Mouse (Mus musculus) heart, postnatal 25 days (tissue): ENCODE data around the gene Upk2. TPM values are rescaled to one million over a fixed set of nuclear protein-coding genes. Genes with fewer than 3 reads are reported as not detected.
"Not testable (repeated sequence)": the region's sequence is repeated elsewhere in the genome, so short reads cannot be mapped to it uniquely, and the experiment has no call there.

Source experiments
- DNase-seq: peaks from one replicate; pipeline ENCODE4 v3.0.0; 2022; ENCODE audit warnings: low spot score
- intact Hi-C: fragments of 180-260 bp; cut with DNase I; formaldehyde crosslinking; loops from one replicate; pipeline ENCODE4 v1.15.1; 2025
- total RNA-seq, 2 experiments: library from RNA; stranded (reverse); gene quantifications; 2 replicates each; pipeline ENCODE4 v1.2.3; 2021

Upk2 gene
- total RNA-seq, 2 experiments from 2014 or later: not detected

DNA sequence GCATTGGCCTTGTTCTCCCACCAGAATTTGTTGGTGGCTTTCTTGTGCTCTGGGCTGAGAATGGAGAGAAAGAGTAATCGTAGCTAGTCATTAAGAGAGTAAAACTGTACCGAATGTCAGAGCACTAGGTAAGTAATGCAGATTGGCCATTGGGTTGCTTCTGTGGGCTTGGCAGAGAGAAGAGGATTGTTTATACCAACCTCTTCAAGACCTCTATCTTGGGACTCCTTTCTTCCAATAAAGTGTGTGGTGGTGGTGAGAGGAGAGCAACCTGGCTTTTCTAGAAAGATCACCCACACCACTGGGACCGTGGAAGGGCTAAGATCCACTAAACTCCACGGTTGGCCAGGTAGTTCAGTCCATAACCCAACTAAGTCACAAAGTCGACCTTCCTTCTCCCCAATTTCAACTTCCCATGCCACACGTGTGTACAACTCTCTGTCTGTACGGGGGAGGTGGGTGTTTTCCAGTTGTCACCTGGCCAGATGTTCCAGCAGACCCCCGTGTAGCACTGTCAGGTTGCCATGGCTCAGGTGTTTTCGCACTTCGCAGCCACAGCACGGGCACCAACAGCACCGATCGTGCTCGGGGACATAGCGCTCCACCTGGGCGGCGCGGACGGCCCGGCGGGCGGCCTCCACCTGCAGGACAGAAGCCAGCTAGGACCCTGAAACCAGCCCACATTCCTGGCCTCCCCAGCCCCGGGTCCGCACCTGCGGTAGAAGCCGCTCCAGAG is 37.5 kb downstream of the Upk2 start:
- DNase-seq: no peak
- intact Hi-C loops: no loop called here

DNA sequence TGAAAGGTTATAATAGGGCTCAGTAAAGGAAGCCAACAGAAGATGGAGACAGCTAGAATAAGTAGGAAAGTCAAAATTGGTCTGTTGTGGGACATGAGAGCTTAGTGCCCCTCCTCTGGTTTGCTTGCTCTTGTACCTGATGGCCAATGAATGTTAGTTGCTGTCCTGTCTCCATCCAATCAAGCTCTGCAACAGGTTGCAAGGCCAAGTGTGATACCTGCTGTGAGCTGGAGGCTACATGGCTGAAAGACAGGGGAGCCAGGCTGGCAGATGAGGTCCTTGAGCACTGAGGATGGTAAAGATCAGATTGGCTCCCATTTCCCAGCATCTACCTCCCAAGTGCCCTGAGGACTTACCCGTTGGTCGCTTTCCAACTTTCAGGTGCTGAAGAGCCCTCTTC is 42.0 kb downstream of the Upk2 start:
- intact Hi-C loops: no loop called here
- DNase-seq: no peak

DNA sequence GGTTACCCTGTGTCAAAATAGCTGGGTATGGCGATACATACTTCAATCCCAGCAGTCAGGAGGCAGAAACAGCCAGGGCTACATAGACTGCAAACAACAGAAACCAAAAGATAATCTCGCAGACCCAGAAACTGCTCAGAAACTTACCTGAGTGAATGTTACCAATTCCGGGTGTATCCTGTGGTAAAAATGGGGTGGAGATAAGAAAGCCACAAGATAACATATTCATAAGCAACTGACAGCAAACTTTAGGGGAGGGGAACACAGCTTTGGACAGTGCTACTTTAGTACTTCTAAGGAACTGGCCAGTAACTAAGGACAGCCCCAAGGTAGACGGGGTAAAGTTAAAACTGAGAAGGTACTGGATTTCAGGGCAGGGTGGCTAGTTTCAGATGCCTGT is 42.5 kb downstream of the Upk2 start:
- no peak for DNase-seq

GRCm38 (mm10) chr9:44411601-44412130 is 43.1 kb downstream of the Upk2 start:
- intact Hi-C loops: no loop called here

More for the DNA sequence above, 42.5 kb downstream of the Upk2 start:
- intact Hi-C loops: no loop called here

DNA sequence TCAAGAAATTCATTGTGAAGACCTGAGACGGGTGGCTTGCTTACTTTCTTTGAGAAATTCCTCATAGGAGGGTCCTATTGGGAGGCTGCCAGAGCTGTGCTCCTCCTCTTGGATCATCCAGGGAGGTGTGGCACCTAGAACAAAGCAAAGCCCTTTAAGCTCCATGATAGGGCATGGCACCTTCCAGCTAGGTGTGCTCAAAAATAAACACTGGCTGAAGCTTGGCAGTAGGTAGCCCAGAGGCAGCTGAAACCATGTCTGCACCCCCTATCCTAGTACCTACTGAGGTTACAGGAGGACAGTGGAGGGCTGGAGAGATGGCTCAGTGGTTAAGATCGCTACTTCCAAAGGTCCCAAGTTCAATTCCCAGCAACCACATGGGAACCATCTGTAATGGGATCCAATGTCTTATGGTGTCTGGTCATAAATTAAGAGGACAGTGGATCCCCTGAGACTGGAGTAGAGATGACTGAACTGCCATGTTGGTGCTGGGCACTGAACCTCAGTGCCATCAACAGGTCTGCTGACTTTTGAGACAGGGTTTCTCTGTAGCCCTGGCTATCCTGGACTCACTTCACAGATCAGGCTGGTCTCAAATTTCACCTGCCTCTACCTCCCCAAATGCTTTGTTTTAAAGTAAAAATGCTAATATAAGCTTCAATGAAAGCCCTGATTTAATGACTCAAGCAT is 44.0 kb downstream of the Upk2 start:
- intact Hi-C loops: no loop called here
- DNase-seq: no peak

More at GRCm38 (mm10) chr9:44411601-44412130, 43.1 kb downstream of the Upk2 start:
- no peak for DNase-seq

DNA sequence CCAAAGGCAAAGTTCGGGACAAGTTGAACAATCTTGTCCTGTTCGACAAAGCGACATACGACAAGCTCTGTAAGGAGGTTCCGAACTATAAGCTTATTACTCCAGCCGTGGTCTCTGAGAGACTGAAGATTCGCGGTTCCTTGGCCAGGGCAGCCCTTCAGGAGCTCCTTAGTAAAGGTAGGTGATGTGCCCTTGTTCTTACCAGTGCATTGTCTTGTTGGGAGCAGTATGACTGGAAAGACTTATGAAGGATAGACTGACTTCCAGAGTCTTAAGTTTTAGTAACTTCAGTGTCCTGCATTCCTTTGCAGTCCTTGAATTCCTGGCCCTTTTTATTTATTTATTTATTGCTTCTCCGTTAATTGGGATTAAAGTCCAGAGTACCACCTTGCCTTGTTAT is 46.1 kb downstream of the Upk2 start:
- intact Hi-C loops, DNase-seq: not testable (repeated sequence)

GRCm38 (mm10) chr9:44407752-44408097 is 47.1 kb downstream of the Upk2 start:
- intact Hi-C loops: no loop called here
- no peak for DNase-seq

DNA sequence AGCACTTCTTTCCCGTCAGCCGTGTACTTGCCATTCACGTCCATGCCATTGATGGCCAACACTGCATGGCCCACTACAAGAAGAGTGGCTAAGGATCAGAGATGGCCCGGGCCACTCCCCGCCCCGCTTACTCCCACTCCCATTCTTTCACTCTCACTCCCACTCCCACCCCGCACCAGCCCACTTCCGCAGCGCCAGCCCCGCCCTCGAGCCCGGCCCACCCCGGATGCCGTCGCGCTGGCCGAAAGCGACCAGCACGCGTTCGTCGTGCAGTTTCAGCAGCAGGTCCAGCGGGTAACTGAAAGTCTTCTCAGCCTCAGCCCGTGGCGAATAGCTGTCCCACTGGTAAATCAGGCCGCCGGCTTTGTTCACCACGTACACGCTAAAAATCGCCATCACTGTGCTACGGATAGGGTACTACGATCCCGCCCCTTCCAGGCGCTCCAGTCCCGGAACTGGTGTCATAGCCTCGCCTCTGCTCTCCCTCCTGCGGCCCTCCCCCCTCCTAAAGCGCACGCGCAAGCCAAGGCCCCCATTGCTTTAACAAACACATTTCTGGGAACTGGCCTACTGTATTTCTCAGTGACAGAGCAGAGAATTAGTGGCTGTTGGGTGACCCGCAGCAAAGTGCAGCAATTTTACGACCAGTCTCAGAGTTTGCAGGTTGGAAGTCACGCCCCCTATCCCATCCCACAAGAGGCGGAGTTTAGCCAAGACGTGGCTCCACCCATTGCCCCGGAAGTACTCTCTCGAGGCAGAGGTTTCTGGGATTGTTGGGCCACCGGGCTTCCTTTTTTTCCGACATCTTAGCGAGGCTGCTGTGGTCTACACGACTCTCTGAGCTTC is 47.6 kb downstream of the Upk2 start, which contains the start of the genes Rps25 and Trappc4:
Rps25 (plus strand) TSS at position 234 of the 846 bp plus-strand sequence.
Trappc4 (minus strand) TSS at position 695 of the 846 bp plus-strand sequence.
- intact Hi-C loops: no loop called here
- DNase-seq: peak; percentile 87

GRCm38 (mm10) chr9:44405011-44405410 is 49.8 kb downstream of the Upk2 start:
- DNase-seq: no peak
- intact Hi-C loops: no loop called here

Other genes starting within 250 kb of the Upk2 start
- 10 to 100 TPM; 18.6 to 22.4 TPM for gene Cbl, start 220.9 kb downstream of the Upk2 start, total RNA-seq
- not detected for gene Ccdc153, start 214.3 kb downstream of the Upk2 start, total RNA-seq
- 1 to 10 TPM; 4.3 to 4.4 TPM for gene Pdzd3, start 203.5 kb downstream of the Upk2 start, total RNA-seq
- gene Nlrx1, start 186.4 kb downstream of the Upk2 start, total RNA-seq: 10 to 100 TPM; 19.4 to 20.7 TPM
- gene Abcg4, start 166.4 kb downstream of the Upk2 start, total RNA-seq: under 1 TPM; 0.34 to 0.42 TPM
- gene Hinfp, start 149.3 kb downstream of the Upk2 start, total RNA-seq: 10 to 100 TPM in 1 of 2 experiments, 1 to 10 TPM in 1; 7.9 to 12.7 TPM
- gene C2cd2l, start 134.7 kb downstream of the Upk2 start, total RNA-seq: 10 to 100 TPM; 11.7 to 13.9 TPM
- 10 to 100 TPM; 18.6 to 19.6 TPM for gene Dpagt1, start 129.0 kb downstream of the Upk2 start, total RNA-seq
- gene H2afx, start 120.3 kb downstream of the Upk2 start, total RNA-seq: 10 to 100 TPM; 14.6 to 15.6 TPM
- gene Hmbs, start 110.7 kb downstream of the Upk2 start, total RNA-seq: 10 to 100 TPM; 46.3 to 47.0 TPM
- gene Vps11, start 93.3 kb downstream of the Upk2 start, total RNA-seq: 10 to 100 TPM; 14.3 to 14.8 TPM
- gene Hyou1, start 75.5 kb downstream of the Upk2 start, total RNA-seq: 10 to 100 TPM; 70.2 to 78.9 TPM
- gene Slc37a4, start 58.1 kb downstream of the Upk2 start, total RNA-seq: 10 to 100 TPM; 25.5 to 27.9 TPM
- gene Rps25, start 47.8 kb downstream of the Upk2 start, total RNA-seq: 100 to 1,000 TPM; 745 to 824 TPM
- gene Trappc4, start 47.4 kb downstream of the Upk2 start, total RNA-seq: 10 to 100 TPM; 34.9 to 35.1 TPM
- 1 to 10 TPM; 7.2 to 8.0 TPM for gene Ccdc84, start 36.4 kb downstream of the Upk2 start, total RNA-seq
- gene Foxr1, start 13.8 kb downstream of the Upk2 start, total RNA-seq: not detected
- gene Bcl9l, start 27.8 kb upstream of the Upk2 start, total RNA-seq: 10 to 100 TPM; 44.9 to 57.6 TPM
- under 1 TPM; 0.10 to 0.31 TPM for gene Cxcr5, start 106.9 kb upstream of the Upk2 start, total RNA-seq
- 10 to 100 TPM; 72.5 to 87.3 TPM for gene Ddx6, start 149.9 kb upstream of the Upk2 start, total RNA-seq
- not detected for gene Treh, start 218.3 kb upstream of the Upk2 start, total RNA-seq